Mouse (Mus musculus): ENCODE results near the gene 1110017D15Rik.

1110017D15Rik gene

DNA sequence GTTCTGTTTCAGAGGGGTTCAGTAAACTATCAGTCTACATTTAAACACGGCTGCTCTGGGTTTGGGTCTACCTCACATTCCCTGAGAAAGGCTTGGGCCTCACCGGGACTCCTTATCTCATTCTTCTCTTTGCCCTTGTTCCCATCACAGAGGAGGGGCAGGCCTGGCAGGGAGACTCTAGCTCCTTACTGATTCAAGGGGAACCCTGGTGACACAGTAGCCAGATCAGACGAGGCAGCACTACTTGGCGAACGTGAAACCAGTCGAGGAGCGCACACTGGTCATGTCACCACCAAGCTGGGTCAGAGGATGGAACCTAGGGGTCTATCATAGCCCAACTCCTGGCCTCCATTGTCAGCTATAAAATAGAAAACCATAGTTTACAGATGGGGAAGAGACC lies 9.1 kb downstream of the 1110017D15Rik start:
- no peak for DNase-seq

DNA sequence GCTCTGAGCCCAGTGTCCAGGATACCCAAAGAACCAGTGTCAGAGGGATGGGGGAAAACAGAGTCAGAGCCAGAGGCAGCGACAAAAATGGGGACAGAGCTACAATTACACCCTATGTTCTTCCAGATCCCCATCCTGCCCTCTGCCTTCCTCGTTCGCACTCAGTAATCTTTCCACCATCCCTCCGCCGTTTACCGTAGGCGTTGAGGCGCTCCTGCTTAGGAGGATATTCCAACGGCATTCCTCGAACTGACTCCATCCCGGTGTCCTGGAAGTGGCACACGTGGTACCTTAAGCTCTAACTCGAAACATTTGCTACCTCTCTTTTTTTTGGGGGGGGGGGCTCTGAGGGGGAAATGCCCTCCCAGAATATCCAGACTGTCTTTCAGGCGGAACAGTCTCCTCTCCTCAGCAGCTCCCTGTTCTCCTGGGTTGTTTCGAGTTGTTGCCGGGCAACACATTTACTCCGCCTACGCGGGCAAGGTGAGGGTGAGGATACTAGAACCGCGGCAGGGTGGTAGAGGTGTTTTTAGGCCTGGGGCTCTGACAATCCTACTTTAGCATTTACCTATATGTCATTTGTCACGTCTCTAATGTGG lies 9.7 kb downstream of the 1110017D15Rik start:
- DNase-seq = no peak

DNA sequence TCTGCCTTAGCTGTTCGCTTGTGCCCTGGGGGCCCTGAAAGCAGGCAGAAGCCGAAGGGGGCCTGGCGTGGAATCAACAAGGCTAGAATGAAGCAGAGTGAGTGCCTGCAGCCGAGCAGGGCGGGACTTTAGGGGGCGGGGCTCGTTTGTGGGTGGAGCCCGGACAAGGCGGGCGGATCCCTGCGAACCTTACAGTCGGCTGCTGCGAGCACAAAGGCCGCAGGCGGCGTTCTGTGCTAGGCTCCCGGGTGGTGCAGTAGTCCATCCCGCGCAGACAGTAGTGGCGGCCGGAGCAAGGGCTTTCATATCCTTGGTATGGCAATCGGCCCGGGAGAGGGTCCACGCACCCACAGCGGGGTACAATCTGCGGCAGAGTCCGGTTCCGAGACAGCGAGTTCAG lies 10.2 kb downstream of the 1110017D15Rik start:
- peak; percentile 87 to 88 for DNase-seq

DNA sequence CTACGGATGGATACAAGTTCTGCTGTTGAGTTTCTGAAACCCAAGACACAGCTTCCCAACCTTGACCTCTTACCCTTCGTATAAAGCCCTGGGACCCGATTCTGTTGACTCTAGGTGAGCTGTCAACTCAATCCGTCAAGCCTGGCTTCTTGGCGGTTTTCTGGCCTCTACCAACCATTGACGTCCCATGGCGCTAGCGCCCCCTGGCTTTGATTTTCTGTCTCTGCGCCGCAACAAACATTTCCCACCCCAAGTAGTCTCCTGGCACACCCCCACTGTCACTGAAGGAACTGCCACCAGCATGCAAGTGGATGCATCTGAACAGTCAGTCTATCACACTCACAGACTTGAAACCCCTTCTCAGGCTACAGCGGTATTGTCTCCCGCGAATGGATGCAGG lies 11.0 kb downstream of the 1110017D15Rik start:
- DNase-seq = peak; percentile 54 to 67

DNA sequence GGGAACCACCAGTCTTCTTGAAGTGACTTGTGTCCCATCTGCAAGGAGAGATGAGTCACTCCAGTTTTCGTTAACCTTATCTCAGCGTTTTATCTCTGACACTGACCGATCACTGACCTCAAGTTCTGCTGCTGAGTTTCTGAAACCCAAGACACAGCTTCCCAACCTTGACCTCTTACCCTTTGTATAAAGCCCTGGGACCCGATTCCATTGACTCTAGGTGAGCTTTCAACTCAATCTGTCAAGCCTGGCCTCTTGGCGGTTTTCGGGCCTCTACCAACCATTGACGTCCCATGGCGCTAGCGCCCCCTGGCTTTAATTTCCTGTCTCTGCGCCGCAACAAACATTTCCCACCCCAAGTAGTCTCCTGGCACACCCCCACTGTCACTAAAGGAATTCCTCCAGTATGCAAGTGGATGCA lies 12.0 kb downstream of the 1110017D15Rik start:
- DNase-seq = no peak

DNA sequence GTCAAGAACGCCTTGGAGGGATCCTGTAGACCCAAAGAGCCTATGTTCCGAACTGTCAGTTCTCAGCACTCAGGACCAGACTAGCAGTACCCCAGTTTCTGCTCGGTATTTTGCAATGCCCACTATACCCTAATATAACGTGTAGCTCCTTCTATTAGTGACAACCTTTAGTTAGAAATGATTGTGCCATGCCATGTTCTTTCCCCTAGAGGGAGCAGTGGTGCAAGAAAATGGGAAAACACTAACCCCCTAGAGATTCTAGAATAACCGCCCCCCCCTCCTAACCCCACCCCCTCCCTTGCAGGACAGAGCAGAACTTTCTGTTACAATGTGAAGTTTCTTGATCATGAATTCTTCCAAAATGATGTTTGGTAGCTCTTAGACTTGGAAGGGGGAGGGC lies 12.8 kb downstream of the 1110017D15Rik start:
- no peak for DNase-seq

DNA sequence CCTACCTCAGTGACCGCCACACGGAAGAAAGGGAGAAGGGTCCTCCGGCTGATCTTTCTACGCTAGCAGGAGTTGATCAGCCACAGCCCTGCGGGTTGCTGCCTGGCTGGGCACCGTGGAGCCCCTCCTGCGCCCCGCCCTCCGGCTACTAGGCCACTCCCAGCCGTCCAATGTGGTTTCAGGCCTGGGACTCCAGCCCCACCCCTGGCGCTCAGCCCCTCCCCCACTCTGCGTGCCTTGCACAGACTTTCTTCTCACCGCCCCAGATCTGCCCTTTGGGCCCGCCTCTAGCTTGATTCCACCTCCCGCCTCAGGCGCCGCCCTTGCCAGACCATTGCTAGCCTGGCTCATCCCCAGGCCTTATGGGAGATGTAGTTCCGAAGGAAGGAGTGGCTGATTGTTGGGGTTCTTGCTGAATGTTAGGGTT lies 14.1 kb downstream of the 1110017D15Rik start, which contains the start of gene AI464131:
AI464131 (minus strand) TSS at position 91 of the 427 bp plus-strand sequence.
- peak; percentile 93 to 98 for DNase-seq

DNA sequence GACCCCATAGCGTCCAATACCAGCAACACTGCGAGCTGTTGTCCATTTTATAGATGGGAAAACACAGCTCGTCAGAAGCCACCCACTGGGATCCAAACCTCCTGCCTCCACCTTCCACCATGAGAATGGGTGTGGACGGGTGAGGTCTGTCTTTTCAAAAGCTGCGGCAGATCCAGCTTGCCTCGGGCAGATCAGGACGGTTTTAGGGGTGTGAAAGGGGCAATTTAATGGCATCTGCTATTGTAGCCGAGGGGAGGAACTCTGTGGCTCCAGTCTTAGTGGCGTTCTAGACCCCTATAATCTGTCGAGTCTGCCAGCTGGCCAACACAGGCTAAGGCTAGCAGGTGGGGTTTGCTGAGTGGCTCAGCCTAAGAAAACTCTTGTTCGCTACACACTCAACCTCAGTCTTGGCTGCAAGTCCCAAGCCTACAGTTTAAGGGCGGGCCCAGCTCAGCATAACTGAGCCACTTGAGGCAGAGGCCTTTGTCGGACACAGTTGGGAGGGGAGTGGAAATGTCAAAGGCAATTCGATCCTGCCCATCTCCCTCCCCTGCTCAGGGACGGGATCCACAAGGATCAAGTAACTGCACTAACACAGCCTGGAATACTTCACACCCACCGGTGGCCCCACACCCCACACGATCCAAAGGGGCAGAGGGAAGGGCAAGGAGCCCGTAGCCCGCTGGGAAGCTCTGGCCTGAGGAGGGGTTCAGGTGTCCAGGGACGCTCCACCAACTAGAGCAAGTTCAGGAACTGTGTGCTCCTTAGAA lies 14.8 kb downstream of the 1110017D15Rik start:
- DNase-seq = no peak

DNA sequence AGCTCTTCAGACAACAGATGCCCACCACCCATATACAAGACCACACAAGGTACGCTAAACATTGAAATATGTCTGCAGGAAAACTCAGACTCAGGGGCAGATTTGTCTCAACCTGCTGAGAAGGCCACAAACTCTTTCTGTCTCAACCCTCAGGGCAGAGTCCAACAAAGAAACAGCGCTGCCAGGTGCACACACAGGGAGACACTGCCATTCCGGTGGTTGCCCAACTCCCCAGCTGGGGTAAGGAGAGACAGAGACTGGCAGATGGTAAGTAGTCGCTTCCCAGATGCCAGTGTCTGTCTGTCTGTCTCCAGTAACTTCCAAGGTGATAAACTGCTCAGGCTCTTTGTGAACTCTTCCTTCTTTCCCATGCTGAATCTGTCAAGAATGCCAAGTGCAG lies 16.3 kb downstream of the 1110017D15Rik start:
- DNase-seq = no peak

DNA sequence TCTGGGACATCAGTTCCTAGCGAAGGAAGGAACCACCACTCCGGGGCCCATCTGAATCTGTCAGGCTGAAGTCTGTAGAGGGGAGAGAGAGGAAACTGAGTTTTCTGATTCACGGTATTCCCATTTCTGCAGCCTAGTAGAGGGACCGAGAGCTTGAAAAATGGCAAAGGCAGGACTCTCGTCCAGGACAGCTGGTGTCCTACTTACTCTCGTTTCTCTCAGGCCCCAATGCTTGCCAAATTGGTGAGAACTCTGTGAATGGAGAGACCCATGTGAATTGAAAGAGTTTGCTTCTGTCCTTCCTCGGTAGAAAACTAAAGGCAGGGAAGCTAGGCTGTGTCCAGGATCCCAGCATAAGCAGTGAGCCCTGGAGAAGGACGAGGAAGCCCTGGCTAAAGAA lies 17.5 kb downstream of the 1110017D15Rik start:
- DNase-seq = no peak

DNA sequence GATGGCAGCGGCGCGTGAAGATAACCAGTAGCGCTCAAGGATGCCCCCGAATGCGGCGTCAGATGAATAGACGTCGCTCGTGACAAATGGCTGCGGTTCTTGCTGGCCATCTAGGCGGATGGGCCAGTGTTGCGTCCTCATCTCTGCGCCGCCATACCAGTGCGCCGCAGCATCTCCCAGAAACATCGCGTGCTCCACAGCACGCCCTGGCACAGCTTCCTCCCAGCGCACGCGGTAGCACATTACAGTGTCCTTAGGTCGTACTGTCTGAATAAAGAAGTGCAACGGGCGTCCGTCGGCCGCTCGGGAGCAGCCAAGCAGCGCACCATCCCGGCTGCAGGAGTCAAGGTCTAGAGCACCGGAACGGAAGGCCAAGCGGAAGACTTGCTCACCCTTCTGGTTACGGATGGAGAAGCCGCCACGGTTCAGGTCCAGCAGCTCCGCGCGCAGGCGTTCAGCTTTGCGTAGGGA lies 18.2 kb downstream of the 1110017D15Rik start:
- no peak for DNase-seq

DNA sequence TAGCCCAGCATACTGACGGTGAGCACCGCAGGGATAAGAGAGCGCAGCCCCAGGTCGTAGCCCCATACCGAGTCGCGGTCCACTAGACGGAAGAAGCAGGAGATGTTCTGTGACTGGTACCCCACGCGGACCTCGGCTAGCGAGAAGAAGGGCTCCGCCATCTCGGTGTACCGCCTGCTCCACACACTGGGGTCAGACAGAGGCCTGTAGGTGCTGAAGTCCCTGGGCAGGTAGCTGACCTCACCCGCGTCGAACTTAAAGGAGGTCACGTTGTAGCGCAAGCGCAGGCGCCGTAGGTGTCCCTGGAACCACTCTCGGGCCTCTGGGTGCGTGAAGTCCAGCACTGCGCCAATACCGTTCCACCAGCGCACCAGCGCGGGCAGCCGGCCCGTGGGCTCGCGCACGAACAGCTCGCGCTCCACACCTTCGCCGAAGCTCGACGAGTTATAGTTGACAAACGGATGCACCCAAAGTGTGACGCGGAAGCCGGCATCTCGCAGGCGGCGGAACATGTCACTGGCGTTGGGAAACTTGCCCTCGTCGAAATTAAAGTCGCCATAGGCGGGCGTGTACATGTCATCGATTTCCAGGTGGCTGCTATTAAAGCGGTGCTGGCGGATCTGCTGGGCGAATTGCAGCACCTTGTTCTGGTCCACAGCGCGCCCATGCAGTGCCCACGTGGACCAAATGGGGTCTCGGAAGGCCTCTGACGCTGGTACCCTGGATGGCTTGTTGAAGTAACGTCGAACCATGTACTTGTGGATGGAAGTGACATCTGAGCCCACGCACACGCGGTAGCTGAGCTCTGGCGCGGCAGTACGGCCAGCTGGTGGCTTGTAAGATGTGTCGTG lies 18.9 kb downstream of the 1110017D15Rik start:
- DNase-seq = no peak

DNA sequence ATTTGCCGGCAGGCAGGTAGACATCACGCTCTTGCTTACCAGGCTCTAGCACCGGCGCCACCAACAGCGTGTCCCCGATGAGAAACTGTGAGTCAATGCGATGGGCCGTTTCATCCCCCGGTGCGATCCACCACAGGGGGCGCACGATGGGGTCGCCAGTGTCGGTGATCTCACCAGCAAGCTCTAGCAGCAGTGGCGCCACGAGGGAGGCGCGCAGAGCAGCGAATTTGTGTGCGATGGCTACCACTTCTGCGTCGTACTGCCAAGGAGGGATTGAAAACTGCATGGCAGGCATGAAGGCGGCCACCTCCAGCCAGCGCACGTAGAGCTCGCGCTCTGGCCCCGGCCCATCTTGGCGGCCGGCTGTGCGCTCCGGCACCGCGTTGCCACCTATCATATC lies 19.6 kb downstream of the 1110017D15Rik start:
- no peak for DNase-seq

DNA sequence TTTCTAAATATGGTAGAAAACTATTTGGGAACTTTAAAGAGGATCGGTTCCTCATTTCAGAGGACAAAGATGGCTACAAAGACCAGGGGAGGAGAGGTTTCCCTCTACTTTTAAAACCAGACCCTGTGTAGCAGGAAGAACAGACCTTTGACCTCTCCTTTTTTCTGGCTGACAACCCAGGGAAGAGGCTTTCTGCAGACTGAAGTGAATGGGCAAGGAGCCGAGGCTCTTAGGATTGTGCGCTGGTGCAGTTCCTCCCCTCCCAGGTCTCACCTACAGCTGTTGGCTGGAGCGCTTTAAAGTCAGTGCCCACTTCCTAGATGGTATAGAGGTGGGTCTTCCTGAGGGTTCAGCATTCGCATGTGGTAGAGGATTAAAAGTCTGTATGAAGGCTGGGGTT lies 20.1 kb downstream of the 1110017D15Rik start:
- DNase-seq = no peak

DNA sequence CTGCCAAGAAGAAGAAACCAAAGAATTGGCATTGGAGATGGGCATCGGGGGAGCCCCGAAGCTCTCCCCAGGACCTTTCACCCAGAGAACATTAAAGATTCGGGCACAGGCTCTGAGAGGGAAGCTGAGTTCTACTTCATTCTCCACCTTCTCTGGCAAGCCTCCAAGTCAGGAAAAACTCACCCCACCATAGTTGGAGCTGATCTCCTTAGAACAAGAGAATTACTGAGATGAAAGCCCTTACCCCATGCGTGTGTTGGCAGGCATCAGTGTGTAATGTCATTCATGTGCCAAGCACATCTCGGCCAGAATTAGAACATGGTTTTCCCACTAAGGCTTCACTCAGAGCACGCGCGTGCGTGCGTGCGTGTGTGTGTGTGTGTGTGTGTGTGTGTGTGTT lies 21.3 kb downstream of the 1110017D15Rik start:
- no peak for DNase-seq

DNA sequence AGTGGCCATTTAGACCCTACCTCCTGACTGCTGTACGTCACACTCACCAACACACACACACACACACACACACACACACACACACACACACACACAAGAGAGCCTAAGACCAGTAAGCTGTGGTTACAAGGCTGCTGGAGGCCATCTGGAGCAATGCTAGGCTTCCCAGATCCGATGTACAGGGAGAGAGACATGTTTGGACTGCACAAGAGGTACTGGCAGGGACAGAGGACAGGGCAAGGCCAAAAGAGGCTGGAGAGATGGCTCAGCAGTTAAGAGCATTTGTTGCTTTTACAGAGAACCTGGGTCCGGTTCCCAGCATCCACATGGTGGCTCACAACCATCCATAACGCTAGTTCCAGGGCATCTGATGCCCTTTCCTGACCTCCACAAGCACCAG lies 22.1 kb downstream of the 1110017D15Rik start:
- no peak for DNase-seq

DNA sequence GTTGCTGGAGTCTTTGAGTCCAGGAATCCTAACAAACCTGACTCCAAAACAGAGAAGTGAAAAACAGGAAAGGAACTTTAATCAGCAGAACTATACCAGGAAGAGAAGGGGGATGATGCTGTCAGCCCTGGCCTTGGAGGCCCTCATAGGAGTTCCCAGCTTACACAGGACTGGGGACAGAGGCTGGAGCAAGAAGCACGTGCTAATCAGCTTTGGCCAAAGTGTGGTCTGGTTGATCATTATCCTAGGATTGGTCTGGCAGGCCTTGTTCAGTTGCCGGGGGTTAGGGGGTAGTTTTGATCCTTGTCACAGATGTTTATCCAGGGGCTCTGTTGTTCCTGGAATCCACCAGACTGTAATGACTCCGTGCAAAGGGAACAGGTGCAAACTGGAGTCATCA lies 22.8 kb downstream of the 1110017D15Rik start:
- no peak for DNase-seq

DNA sequence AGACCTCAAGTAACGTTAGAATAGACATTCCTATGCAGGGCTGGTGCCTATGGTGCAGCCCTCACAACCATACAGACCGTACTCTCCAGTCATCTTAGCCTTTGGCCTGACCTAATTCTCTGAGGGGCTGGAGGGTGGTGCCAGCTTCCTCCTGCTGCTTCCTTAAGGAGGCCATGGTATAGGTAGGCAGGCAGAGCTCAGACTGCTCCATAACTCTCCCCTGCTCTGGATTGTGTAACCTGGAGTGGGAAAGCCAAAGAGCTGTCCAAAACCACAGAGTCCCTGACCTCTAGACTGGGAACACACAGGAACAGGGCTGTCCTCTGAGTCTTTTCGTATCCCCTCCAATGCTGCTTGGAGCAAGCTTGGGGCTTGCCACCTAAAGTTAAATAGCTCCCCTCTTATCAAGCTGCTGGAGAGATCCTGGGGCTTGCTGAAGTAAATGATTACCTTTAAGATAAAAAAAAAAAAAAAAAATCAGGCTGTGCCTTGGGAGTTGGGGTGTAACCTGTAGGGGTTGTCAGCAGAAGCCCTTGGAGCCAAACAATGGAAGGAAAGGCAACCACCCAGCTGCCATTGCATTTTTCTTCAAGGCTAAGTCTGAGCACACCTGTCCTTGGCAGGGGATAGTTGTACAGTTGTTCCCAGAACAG lies 23.5 kb downstream of the 1110017D15Rik start:
- no peak for DNase-seq

DNA sequence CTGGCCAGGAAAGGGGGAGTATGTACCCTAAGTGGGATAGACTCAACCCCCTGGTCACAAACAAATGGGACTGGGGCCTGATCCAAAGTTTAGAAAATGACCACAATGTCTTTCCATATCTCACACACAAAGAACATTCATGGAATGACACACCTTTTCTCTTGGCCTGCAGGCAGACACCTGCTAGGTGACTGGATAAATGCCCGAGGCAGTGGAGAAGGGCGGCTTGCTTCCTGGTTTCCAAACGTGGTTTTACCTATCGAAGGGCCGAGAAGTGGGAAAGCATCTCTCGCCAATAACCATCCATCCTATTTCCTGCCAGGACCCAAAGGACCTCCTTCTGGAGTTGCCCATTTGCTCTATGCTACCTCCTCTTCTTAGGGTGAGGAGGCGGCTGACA lies 24.2 kb downstream of the 1110017D15Rik start:
- DNase-seq = no peak

DNA sequence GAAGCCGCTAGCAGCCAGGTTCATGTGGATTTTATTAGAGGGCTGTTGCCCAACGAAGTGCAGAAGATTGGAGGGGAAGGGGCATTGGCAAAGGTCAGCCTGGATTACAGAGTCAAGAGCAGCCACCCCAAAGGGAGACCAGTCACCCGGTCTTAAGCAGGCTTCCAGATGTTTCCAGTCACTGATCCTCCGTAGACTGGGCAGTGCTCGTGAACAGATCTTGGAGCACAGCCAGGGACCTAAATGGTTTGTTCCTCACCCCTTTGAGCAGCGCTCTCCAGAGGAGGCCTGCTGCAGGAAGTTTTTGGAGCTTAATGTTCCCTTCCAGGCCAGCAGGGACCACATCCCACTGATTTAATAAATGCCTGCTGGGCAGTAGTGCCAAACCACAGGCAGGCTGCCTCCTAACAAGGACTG lies 35.5 kb downstream of the 1110017D15Rik start:
- no peak for DNase-seq

DNA sequence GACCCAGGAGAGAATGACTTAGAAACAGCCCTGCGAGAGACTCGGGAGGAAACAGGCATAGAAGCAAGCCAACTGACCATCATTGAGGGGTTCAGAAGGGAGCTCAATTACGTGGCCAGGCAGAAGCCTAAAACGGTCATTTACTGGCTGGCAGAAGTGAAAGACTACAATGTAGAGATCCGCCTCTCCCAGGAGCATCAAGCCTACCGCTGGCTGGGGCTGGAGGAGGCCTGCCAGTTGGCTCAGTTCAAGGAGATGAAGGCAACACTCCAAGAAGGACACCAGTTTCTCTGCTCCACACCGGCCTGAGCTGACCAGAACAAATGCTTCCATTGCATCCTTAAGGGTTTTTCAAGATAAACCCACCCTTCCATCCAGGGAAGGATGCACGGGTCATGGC lies 36.9 kb downstream of the 1110017D15Rik start:
- DNase-seq = no peak

DNA sequence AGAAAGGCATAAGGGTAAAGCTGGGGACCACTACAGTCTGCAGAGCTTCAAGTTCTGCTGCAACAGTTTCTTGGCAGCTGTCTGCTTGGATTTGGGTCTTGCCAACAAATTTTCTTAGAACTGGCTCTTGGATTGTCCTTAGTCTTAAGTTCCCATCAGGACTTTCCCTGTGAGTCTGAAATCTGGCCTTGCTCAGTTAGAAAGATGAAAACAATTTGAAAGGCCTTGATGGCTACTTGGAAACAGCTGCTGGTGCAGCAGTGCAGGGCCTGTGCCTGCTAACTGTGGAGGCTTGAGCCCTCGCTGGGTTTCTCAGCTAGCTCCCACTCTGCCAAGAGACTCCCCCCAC lies 37.7 kb downstream of the 1110017D15Rik start:
- no peak for DNase-seq
